Mouse (Mus musculus) gastrocnemius, postnatal 36 days (tissue): ENCODE measurements around the gene Cycs. TPM values are rescaled to one million over a fixed set of nuclear protein-coding genes. Genes with fewer than 3 reads are reported as not detected.

Source experiments
- DNase-seq, 2 experiments: peaks; one replicate each; pipeline ENCODE4 v3.0.0; 2022
- intact Hi-C: fragments of 180-260 bp; cut with DNase I; formaldehyde crosslinking; loops from one replicate; pipeline ENCODE4 v1.15.1; 2025
- total RNA-seq, 2 experiments: library from RNA; stranded (reverse); gene quantifications; 2 replicates each; pipeline ENCODE4 v1.2.3; 2021

Gene Cycs
- total RNA-seq, 2 experiments from 2014 or later = 99.6 to 104 TPM

DNA sequence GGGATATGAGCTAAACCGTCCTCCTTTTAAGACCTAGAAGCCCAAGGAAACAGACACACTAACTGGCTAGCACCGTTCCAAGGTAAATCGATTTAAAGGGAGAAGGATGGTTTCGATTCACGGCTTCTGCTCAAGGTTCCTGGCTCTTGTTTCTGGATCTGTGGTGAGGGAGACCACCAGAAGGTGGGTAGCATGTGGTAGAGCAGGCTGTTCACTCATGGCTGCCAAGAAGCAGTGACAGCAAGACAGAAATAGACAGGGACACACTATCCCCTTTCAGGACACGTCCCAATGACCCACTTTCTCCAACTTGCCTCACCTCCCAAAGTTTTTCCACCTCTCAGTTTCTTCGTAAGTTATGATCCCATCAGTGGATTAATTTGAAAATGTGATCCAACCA, 16.5 kb downstream of the Cycs start:
- DNase-seq = no peak
- intact Hi-C loops = loop anchor here (10.0 kb wide), 1 partner anchor 435 kb away; the partner anchor contains the start of gene Mpp6

DNA sequence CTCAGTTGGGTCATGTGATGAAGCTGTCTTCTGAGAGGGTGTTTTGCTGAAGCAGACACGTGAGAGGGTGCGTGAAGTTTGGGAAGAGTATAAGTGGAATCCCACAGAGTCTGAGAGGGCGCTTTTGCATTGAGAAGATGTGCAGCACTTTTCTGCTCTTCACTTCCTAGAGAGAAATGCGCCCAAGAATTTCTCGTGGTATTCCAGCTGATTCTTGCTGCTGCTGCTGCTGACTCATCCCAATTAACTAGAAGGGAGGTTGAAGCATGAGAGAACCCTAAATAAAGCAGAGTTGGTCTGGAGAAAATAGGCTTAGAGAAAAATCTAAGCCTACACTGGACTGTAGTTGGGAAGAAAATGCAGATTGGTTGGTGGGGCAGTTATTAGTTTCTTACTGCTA, 17.3 kb downstream of the Cycs start:
- DNase-seq = no peak
- intact Hi-C loops = loop anchor here (10.0 kb wide), 1 partner anchor 434 kb away; the partner anchor contains the start of gene Mpp6

DNA sequence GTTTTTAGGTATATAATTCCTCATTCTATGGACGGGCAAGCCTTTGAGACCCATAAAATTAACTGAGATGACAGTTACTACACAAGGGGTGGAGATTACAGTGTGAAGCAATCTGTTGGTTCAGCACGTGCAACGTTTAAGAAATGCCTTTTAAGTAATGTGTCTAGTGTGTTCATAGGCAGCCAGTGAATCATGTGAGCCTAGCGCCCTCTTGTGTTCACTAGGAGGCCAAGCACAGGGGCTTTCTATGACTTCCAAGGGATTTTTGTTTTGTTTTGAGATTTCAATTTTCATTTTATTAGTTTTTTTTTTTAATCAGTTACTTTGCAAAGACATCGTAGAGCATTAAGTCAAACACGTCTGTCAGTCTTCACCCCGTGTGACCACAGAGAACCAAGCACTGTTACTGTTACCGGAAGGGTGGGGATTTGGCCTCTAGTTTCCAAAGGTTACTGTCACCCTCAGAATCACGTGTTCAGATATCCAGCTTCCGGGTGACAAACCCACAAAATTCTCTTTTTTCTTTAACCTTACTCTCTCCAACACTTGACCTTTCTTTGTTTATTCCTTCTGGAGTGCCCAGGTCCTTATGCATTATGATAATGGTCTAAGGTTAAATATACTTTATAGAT, 20.8 kb downstream of the Cycs start:
- intact Hi-C loops = loop anchor here (10.0 kb wide), 1 partner anchor 431 kb away; the partner anchor contains the start of gene Mpp6
- no peak for DNase-seq

DNA sequence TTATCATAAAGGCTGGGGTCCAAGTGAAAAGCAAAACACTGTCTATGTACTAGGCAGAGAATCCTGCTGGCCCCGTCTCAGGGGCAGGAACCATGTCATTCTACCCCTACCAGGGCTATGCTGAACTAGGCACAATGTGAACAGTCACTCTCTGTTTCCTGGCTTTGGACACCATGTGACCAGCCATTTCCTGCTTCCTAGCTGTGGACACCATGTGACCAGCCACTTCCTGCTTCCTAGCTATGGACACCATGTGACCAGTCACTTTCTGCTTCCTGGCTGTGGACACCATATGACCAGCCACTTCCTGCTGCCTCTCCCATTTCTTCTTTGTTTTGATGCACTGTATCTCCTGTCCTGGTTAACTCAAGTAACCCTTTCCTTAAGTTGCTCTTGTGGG, 23.8 kb downstream of the Cycs start:
- intact Hi-C loops = loop anchor here (10.0 kb wide), 1 partner anchor 428 kb away; the partner anchor contains the start of gene Mpp6
- DNase-seq = no peak

DNA sequence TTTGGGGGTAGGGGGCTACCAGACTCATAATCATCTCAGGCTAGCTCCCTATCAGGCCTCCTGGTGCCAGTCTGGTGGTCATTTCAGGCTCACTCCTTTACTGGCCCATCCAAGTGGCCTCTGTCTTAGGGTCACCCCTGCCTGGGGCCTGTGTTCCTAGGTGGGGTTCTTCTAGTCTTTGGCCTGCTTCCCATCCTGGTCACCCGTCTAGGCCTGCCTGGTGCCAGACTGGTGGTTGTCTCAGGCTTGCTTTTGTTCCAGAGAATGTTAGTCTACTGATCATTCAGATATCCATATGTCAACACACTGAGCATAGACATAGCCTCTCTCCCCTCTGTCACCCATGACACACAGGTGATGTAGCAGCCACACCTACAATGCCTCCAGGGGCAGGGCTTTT, 26.7 kb downstream of the Cycs start:
- intact Hi-C loops = loop anchor here (10.0 kb wide), 2 partner anchors 425 to 1015 kb away; partner anchors contain the start of gene Mpp6
- DNase-seq = no peak

DNA sequence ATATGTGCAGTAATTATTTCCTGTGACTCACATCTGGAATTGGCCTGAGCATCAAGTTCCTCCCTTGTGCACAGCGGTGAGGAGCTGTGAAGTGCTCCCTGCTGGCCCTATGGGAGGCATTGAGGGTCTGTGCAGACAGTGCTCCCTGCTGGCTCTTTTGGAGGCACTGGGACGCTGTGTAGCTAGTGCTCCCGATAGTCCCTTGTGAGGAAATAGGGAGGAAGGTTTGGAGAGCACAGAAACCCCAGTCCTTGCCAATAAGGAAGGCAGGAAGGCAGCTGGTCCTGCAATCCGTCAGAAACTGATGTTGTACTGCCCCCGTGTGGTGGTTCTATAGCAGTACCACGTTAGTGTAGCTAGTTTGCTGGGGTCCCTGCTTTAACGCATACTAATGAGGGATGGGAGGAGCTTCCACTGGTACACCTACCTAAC, 29.9 kb downstream of the Cycs start:
- peak; percentile 32 to 68 for DNase-seq
- intact Hi-C loops = loop anchor here (1.0 to 10.0 kb wide), 2 partner anchors 227 to 1012 kb away; no protein-coding TSS in a partner anchor

DNA sequence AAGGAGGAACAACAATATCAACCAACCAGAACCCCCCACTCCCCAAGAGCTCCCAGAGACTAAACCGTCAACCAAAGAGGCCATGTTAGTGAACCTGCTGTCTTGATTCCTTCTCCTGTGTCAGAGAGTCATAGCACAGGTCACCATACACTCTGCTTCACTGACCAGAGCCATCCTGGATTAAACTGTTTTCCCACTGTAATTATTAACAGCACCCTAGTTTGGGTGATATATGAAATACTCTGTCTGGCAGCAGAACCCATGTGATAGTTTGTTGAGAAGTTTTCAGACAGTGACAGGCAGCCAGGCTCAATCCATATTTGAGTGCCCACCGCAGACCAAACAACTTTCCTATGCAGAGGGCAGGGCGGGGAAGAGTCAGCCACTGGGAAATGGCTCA, 31.0 kb downstream of the Cycs start:
- intact Hi-C loops = loop anchor here (10.0 kb wide), 1 partner anchor 1011 kb away; no protein-coding TSS in a partner anchor
- no peak for DNase-seq

DNA sequence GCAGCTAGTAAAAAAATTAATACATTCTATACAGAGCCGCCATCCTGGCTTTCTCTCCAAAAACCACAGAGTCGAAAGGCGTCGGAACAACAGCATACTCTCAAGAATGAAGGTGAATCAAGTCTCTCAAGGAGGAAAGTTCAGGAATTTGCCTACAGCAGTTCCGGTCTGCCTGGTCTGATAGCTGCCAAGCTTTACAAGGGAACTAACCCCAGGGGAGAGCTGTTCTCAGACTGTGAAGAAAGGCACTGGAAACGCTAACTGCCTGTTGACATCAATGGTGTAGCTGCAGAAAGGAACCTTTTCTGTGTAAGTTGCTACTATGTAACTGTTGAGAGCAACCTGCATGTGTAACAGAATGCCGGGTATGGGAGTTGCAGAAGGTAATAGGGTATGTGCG, 34.4 kb downstream of the Cycs start:
- intact Hi-C loops = loop anchor here (10.0 kb wide), 1 partner anchor 1007 kb away; no protein-coding TSS in a partner anchor
- DNase-seq = no peak

DNA sequence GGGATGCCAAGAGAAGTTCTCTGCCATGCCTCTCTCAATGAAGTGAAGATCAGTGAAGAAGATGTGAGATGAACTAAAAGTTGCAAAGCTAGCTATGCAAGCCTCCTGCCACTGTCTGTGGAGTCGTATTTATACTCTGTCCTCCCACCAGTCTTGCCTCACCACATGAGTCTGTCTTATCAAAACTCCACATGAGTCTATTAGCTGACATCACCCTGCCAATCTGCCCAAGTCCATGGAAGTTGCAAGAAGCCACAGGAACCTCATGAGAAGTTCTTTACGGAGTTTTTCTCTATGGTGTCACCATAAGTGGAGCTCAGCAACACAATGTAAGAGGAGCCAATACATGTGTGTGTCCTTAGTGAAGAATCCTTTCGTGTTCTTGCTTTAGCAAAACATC, 35.3 kb downstream of the Cycs start:
- no peak for DNase-seq
- intact Hi-C loops = loop anchor here (10.0 kb wide), 1 partner anchor 1006 kb away; no protein-coding TSS in a partner anchor

DNA sequence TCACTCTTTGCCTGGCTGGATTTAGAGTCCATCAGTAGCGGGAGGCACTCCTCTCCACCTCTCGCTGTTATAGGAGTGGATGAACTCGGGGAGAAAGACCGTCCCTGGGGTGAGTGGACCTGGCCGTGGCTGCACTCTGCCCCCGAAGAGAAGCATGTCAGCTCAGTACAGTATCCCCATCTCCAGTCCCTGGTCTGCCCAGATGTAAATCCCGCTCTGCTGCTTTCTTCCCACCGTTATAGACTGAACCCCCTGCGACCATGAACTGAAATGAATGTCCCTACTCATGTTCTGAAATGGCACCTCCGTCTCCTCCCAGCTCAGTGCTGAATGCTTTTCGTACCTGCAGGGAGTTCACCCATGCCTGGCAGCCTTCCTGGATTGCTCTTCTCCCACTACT, 37.1 kb downstream of the Cycs start:
- intact Hi-C loops = loop anchor here (5.0 kb wide), 1 partner anchor 72 kb away; the partner anchor contains the start of gene Osbpl3
- no peak for DNase-seq

DNA sequence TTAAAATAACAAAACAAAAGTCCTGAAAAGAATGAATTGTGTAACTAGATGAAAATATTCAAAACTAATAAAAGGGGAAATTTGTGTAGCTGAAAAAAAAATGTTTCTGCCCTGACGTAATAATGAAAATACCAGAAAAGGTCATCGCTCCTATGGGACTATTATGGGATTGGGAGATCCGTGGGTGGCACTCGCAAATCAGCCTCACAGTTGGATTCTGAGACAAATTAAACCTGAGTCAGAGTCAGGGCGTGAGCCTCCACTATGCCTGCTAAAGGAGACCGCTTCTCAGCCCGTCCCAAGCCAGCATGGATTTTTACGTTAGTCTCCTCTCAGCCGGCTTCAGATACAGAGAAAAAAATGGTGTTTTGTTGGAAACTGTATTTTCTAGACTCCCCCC, 38.9 kb downstream of the Cycs start:
- no peak for DNase-seq
- intact Hi-C loops = loop anchor here (5.0 kb wide), 1 partner anchor 70 kb away; the partner anchor contains the start of gene Osbpl3

DNA sequence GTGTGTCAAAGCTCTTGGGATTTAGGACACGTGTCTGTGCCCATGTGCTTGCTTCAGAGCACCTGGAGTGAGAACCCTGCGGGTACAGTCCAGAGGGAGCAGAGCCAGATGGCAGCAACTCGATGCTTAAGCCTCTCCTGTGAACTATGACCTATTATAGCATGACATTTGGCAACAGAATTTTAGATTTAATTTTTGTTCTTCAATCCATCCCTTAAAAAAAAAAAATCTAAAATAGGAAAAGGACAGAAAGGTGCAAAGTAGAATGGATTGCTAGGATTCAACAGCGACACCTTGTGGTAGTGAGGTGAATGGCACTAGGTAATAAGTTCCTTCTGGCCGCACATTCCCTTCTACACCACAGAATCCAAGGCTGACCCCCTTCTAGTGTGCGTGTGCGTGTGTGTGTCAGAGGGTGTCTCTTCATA, 39.7 kb downstream of the Cycs start:
- peak in 1 of 2 experiments; percentile 45 for DNase-seq
- intact Hi-C loops = loop anchor here (1.0 to 5.0 kb wide), 2 partner anchors 69 to 214 kb away; partner anchors contain the start of gene Osbpl3

DNA sequence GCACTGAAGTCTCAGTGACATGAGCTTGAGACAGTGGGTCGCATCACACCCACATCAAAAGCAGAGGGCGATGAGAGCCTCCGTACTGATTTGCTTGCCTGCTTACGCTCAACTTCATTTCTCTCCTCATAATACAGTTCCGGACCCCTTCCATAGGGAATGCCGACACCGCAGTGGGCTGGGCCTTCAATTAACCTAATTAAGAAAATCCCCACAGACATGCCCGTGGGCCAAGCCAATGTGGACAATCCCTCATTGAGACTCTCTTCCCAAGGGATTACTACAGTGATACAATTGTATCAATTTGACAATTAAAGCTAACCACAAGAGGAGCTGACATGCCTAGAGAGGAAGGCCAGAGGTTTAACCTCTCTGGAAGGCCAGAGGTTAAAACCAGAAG, 40.5 kb downstream of the Cycs start:
- intact Hi-C loops = loop anchor here (1.0 to 5.0 kb wide), 2 partner anchors 69 to 214 kb away; partner anchors contain the start of gene Osbpl3
- no peak for DNase-seq

DNA sequence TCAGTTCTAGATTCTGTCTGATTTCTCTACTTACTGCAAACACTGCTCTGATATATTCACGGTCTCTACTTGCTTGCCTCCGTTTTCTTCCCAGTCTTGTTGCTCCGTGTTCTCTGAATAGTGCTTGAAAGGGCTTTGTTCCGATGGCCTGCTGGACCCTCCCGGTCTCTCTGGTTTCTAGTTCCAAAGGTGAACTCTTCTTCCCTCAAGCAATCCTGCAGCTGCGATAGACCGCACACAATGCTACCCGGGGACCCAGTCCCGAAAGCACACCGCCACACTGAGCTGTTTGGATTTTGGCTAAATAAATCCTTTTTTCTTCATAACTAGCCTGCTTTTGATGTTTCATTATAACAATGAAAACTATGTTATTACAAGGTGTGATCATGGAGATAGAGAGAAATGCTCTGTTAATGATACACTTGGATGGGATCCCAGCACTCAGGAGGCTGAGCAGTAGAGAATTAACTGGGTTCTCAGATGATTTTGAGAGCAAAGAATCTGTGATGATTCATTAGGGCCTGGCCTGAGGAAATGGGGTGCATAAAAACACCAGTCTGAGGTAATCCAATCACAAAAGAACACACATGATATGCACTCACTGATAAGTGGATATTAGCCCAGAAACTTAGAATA, 42.0 kb downstream of the Cycs start:
- no peak for DNase-seq
- intact Hi-C loops = no loop called here

DNA sequence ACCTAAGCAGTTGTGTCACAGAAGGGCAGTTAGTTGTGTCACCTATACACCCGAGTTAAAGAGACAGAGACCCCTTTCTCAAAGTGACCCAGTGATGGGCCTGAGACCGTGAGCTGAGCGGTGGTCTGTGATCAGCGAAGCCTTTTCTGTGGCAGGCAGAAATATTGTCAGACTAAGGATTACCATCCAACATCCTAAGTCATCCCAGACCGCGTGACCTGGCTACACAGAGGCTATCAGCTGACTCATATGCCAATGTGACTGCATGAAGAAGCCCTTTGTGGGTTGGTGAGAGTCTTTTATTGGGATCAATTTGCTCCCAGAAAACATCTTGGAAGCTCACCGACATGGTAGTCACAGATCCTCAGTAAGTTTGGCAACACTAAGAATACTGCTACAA, 43.6 kb downstream of the Cycs start:
- intact Hi-C loops = no loop called here

DNA sequence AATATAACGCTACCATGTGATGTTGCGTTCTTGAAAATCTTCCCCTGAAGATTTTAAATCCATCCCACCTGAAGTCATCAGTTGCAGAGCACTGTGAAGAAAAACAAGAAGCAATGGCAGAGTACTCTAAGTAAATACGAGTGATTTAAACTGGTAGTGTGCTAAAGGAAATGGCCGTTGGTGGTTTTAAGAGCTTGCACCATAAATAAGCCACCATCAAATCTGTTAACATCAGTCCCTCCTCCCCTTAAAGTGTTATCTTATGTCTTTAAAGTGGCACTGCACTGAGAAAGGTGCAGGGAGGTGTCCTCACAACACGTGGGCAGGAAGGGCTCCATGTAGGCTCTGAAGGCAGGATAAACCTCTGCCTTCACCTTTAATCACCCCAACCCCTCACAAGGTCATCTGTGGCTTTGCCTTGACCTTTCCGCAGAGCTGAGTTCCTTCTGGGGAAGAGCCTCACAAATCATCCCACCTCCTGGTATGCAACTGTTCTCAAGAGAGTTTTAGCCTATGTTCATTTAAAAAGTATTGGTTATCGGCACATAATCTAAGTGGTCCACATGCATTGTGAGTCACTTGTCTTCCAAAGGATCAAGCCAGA, 44.7 kb downstream of the Cycs start:
- DNase-seq = no peak
- intact Hi-C loops = no loop called here

More for the DNA sequence above, 43.6 kb downstream of the Cycs start:
- no peak for DNase-seq

DNA sequence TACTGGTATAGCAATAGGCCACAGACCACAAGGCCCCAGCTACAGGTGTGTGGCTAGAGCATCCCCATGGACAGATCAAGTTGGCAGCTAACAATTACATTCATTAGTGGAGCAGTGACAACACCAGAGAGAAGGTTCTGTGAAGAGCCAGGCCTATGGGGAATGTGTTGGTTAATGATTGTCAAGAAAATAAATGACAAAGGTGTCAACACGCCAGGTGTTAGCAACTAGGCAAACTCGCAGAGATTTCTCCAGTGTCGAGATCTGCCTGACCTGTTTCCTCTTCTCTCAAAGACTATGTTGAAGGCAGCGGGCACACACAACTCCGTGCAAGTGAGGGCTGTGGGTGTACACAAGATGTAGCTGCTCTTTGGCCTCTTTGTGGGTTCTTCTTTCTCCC, 46.2 kb downstream of the Cycs start:
- intact Hi-C loops = no loop called here
- DNase-seq = no peak

DNA sequence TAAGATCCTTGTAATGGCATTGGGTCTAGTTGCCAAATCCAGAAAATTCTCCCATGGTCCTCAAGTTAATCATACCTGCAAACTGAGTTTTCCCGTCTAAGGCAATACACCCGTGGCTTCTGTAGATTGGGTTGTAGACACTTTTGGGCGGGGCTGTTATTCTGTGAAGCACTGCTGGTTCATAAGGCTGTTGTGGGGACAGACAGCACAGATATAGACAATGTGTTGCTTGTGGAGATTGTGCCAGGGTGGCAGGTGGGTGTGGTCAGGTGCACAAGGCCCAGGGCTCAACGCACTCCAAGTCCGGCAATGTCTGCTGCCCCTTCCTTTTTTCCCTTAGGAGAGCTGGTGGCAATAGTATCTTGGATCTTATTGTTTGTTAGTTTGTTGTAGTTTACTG, 48.0 kb downstream of the Cycs start:
- intact Hi-C loops = no loop called here
- no peak for DNase-seq
